Mouse (Mus musculus): ENCODE data around the gene Thra. TPM values are rescaled to one million over a fixed set of nuclear protein-coding genes. Genes with fewer than 3 reads are reported as not detected.

Thra gene
- total and polyA plus RNA-seq, 3 experiments, result 1.1 to 3.9 (median 3.8) TPM

GRCm38 (mm10) chr11:98709001-98709741, 31.3 kb upstream of the Thra start:
- Histone ChIP-seq H3K4me1 (ENCODE audit: control insufficient read depth in 1 of 2, insufficient read depth in 2 of 2) (peaks cover 5 to 21% of the 10 kb centered on the region in 2 experiments), H3K9ac (ENCODE audit: insufficient read depth, low read depth) (no peak overlapping the region), H3K27ac (ENCODE audit: insufficient read depth, low read depth) (no peak overlapping the region), H3K4me2 (ENCODE audit: insufficient read depth, low read depth, poor library complexity, severe bottlenecking) (no peak overlapping the region), H3K79me2 (replicated peaks; ENCODE audit: control insufficient read depth, extremely low read depth, insufficient read depth, poor library complexity, severe bottlenecking) (no peaks in the 10 kb centered on the region), H3K27me3 (replicated peaks) (no peaks in the 10 kb centered on the region), H3K36me3 (replicated peaks in 1 of 2; ENCODE audit: control insufficient read depth in 1 of 2, insufficient read depth in 1 of 2, low read length in 1 of 2) (peaks cover 85 to 96% of the 10 kb centered on the region in 2 experiments), H3K4me3 (replicated peaks in 1 of 3; ENCODE audit: low read depth in 2 of 3, low read length in 2 of 3, poor library complexity in 1 of 3) (no peak overlapping the region), H3K9me3 (replicated peaks; ENCODE audit: low read length) (no peaks in the 10 kb centered on the region)
- 0 out of 2 replicates have a peak, but pooled peaks have one; percentile 16 for TF ChIP-seq IRF4 (IDR thresholded peaks at IDR 0.05; ENCODE audit: low read depth, low read length)
- TF ChIP-seq MXI1 (IDR thresholded peaks at IDR 0.05; ENCODE audit: low read depth, low read length), result no peak
- TF ChIP-seq KAT2A (IDR thresholded peaks at IDR 0.05; ENCODE audit: insufficient replicate concordance, low read length), result no peak
- no peak for TF ChIP-seq ZKSCAN1 (IDR thresholded peaks at IDR 0.05; ENCODE audit: borderline replicate concordance, low read depth, low read length)
- no peak for TF ChIP-seq USF1 (IDR thresholded peaks at IDR 0.05; ENCODE audit: low read depth, low read length)
- no peak for TF ChIP-seq CHD1 (IDR thresholded peaks at IDR 0.05; ENCODE audit: low read depth, low read length)
- TF ChIP-seq MAFK (IDR thresholded peaks at IDR 0.05; ENCODE audit: insufficient replicate concordance, low read length), result 0 out of 2 replicates have a peak, but pooled peaks have one; percentile 14
- TF ChIP-seq POLR2AphosphoS2 (IDR thresholded peaks at IDR 0.05; ENCODE audit: low read depth, low read length), result no peak
- TF ChIP-seq CTCF (conservative IDR thresholded peaks at IDR 0.05 in 1 of 2, IDR thresholded peaks at IDR 0.05 in 1 of 2; ENCODE audit: low read depth in 2 of 2, low read length in 2 of 2), result no peak
- TF ChIP-seq ETS1 (conservative IDR thresholded peaks at IDR 0.05; ENCODE audit: low read depth, low read length), result 0 out of 2 replicates have a peak, but pooled peaks have one; percentile 11
- TF ChIP-seq MEF2A (IDR thresholded peaks at IDR 0.05; ENCODE audit: borderline replicate concordance, low read depth, low read length), result no peak
- TF ChIP-seq E2F4 (IDR thresholded peaks at IDR 0.05; ENCODE audit: insufficient replicate concordance, low read depth, low read length), result no peak
- TF ChIP-seq ZC3H11A (IDR thresholded peaks at IDR 0.05; ENCODE audit: low read depth, low read length), result no peak
- no peak for TF ChIP-seq RAD21 (IDR thresholded peaks at IDR 0.05; ENCODE audit: low read depth, low read length)
- TF ChIP-seq ZMIZ1 (IDR thresholded peaks at IDR 0.05; ENCODE audit: low read depth, low read length), result no peak
- TF ChIP-seq UBTF (IDR thresholded peaks at IDR 0.05; ENCODE audit: low read depth, low read length), result no peak
- no peak for TF ChIP-seq TCF12 (IDR thresholded peaks at IDR 0.05; ENCODE audit: low read depth, low read length)
- no peak for TF ChIP-seq BHLHE40 (IDR thresholded peaks at IDR 0.05; ENCODE audit: low read depth, low read length)
- no peak for TF ChIP-seq RCOR1 (conservative IDR thresholded peaks at IDR 0.05; ENCODE audit: low read depth, low read length)
- TF ChIP-seq HCFC1 (IDR thresholded peaks at IDR 0.05; ENCODE audit: low read depth, low read length), result no peak
- TF ChIP-seq MAZ (IDR thresholded peaks at IDR 0.05; ENCODE audit: low read depth, low read length), result no peak
- no peak for TF ChIP-seq NRF1 (IDR thresholded peaks at IDR 0.05; ENCODE audit: low read depth, low read length)
- in situ Hi-C loops (cut with MboI; ENCODE audit: low pct_ligation_motif_present, low pct_unique_long_range_greater_than_20kb, low sequenced_read_pairs) (no loop called here), dilution Hi-C loops (cut with MboI; ENCODE audit: extremely low pct_ligation_motif_present, extremely low pct_unique_long_range_greater_than_20kb, low sequenced_read_pairs) (no loop called here)
- DNase-seq (ENCODE audit: extremely low read depth), result no peak
